ENCODE assay signal across 7 mouse cellular contexts in the genomic region with DNA sequence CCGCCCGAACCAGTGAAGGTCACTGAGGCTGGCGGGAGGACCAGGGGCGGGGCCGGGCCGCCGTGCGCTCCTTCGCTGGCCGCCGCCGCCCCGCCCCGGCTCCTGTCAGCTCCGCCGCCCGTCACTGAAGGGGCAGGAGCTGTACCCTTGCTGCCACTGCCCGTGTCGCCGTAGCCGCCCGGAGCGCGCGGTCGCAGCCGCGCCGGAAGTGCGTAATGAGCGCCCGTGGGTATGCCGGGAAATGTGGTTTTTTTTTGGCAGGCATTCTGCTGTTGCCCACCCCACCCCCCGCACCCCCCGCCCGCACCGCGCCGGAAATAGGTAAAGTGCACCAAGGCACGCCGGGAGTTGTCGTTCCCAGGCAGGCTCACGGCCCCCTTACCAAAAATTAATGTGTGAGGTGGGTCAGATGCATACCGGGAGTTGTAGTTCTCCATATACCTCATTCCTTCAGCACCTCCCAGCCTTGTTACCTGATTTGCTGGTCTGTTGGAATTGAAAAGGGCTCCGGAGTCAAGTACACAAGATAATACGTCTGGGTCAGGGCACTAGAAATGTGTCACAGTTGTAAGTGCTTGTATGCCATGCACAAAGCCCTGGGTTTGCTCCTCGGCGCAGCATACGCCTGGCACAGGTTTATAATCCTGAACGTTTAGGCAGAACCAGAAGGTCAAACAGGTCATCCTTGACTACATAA. TPM values are rescaled to one million over a fixed set of nuclear protein-coding genes. Genes with fewer than 3 reads are reported as not detected.
A peak's percentile ranks its signal among the peaks of the same experiment; 100 is the strongest.
DNase-seq lines count a peak whose midpoint lies in the region; ATAC-seq lines count a peak whose summit lies in the region.

A gene (minus strand): TSS at position 187 of the 697 bp plus-strand sequence.

- peak; percentile 92 for DNase-seq in adrenal gland, postnatal 25 days
- peak; percentile 99 for DNase-seq in heart, adult 11 months
- peak; percentile 92 for DNase-seq in kidney, adult 18-20 months
- peak; percentile 93 for DNase-seq in limb, embryonic 11.5 days (ENCODE audit: low spot score)
- peak; percentile 97 for DNase-seq in midbrain, embryonic 14.5 days
- DNase-seq in spleen, adult 18-20 months: peak; percentile 83 to 86

- H3K27me3 ChIP-seq in embryonic facial prominence, embryonic 12.5 days: no peaks in the 10 kb centered on the region
- no peaks in the 10 kb centered on the region for H3K27me3 ChIP-seq in limb, embryonic 11.5 days (ENCODE audit: control insufficient read depth, insufficient read depth, low read length)
- no peaks in the 10 kb centered on the region for H3K27me3 ChIP-seq in midbrain, embryonic 14.5 days (ENCODE audit: control insufficient read depth, insufficient read depth, low read length)

- H3K9me3 ChIP-seq in embryonic facial prominence, embryonic 12.5 days: no peaks in the 10 kb centered on the region
- H3K9me3 ChIP-seq in limb, embryonic 11.5 days (ENCODE audit: control insufficient read depth, low read length): no peaks in the 10 kb centered on the region
- H3K9me3 ChIP-seq in midbrain, embryonic 14.5 days (ENCODE audit: control insufficient read depth, low read length): no peaks in the 10 kb centered on the region

- no peaks in the 10 kb centered on the region for H3K36me3 ChIP-seq in embryonic facial prominence, embryonic 12.5 days
- H3K36me3 ChIP-seq in limb, embryonic 11.5 days (ENCODE audit: control insufficient read depth, insufficient read depth, low read length): no peaks in the 10 kb centered on the region
- H3K36me3 ChIP-seq in midbrain, embryonic 14.5 days (ENCODE audit: control insufficient read depth, insufficient read depth, low read length): no peaks in the 10 kb centered on the region

- WGBS in embryonic facial prominence, embryonic 12.5 days: 7% methylated on average over 50 of the region's 50 CpGs
- WGBS in limb, embryonic 11.5 days: 6% methylated on average over 50 of the region's 50 CpGs
- WGBS in midbrain, embryonic 14.5 days: 6% methylated on average over 49 of the region's 50 CpGs

- ATAC-seq in embryonic facial prominence, embryonic 12.5 days (ENCODE audit: insufficient number of reproducible peaks, insufficient read depth, low FRiP score, low TSS enrichment): peak; percentile 86
- peak; percentile 88 for ATAC-seq in limb, embryonic 11.5 days (ENCODE audit: insufficient number of reproducible peaks, low FRiP score, low TSS enrichment, low read depth)
- peak; percentile 92 for ATAC-seq in midbrain, embryonic 14.5 days (ENCODE audit: low FRiP score, low TSS enrichment)

- H3K4me2 ChIP-seq in embryonic facial prominence, embryonic 12.5 days (replicated peaks): peak within 1 kb of the TSS; percentile 86
- peak within 1 kb of the TSS; percentile 71 for H3K4me2 ChIP-seq in limb, embryonic 11.5 days (ENCODE audit: low read depth, severe bottlenecking)
- peak within 1 kb of the TSS; percentile 93 for H3K4me2 ChIP-seq in midbrain, embryonic 14.5 days (ENCODE audit: low read length)

- peak within 1 kb of the TSS; percentile 83 for H3K27ac ChIP-seq in embryonic facial prominence, embryonic 12.5 days
- 0 out of 2 replicates have a peak within 1 kb of the TSS, but pooled peaks have one; percentile 39 for H3K27ac ChIP-seq in limb, embryonic 11.5 days (replicated peaks; ENCODE audit: low read depth, low read length)
- H3K27ac ChIP-seq in midbrain, embryonic 14.5 days (replicated peaks; ENCODE audit: low read depth, low read length): peak within 1 kb of the TSS; percentile 82

- H3K4me1 ChIP-seq in embryonic facial prominence, embryonic 12.5 days: peaks cover 15% of the 10 kb centered on the region
- peaks cover 6% of the 10 kb centered on the region; the same call in 1 of the 2 replicates for H3K4me1 ChIP-seq in limb, embryonic 11.5 days (ENCODE audit: control insufficient read depth, insufficient read depth, low read length)
- H3K4me1 ChIP-seq in midbrain, embryonic 14.5 days (ENCODE audit: control insufficient read depth, insufficient read depth, low read length): peaks cover 7% of the 10 kb centered on the region

- peak within 1 kb of the TSS; percentile 85 for H3K4me3 ChIP-seq in embryonic facial prominence, embryonic 12.5 days
- H3K4me3 ChIP-seq in limb, embryonic 11.5 days (ENCODE audit: low read depth, low read length): peak within 1 kb of the TSS; percentile 87
- peak within 1 kb of the TSS; percentile 83 for H3K4me3 ChIP-seq in midbrain, embryonic 14.5 days (replicated peaks; ENCODE audit: low read depth, low read length)

- peak within 1 kb of the TSS; percentile 84 for H3K9ac ChIP-seq in embryonic facial prominence, embryonic 12.5 days
- H3K9ac ChIP-seq in limb, embryonic 11.5 days (ENCODE audit: low read length): peak within 1 kb of the TSS; percentile 72
- peak within 1 kb of the TSS; percentile 81 for H3K9ac ChIP-seq in midbrain, embryonic 14.5 days (replicated peaks; ENCODE audit: low read length)

RNA-seq across cellular contexts. Expression of the gene that starts here (rescaled TPM):
- 36.5 and 40.0 TPM in 2 replicates for total RNA-seq in adrenal gland, postnatal 25 days (2021)
- polyA plus RNA-seq in embryonic facial prominence, embryonic 12.5 days (2016; fragmentation: Nextera tagmentation; extraction: Ambion mirVana): 106 and 109 TPM in 2 replicates
- 98.7 and 110 TPM in 2 replicates for polyA plus RNA-seq in limb, embryonic 11.5 days (2014; fragmentation: Nextera tagmentation; extraction: Ambion mirVana)
- 122 and 129 TPM in 2 replicates for polyA plus RNA-seq in midbrain, embryonic 14.5 days (2014; fragmentation: Nextera tagmentation; extraction: Ambion mirVana)

Comparison
In these comparisons a context has a peak if more than half of its experiments do, and no peak if none do; other contexts are left out.
1. Peak in every context shown above with its lines: DNase-seq, ATAC-seq, H3K4me3 ChIP-seq and H3K27ac ChIP-seq.